Mouse (Mus musculus): Measurements from ENCODE around the gene Zfp111. TPM values are rescaled to one million over a fixed set of nuclear protein-coding genes. Genes with fewer than 3 reads are reported as not detected.

Gene Zfp111
- polyA plus RNA-seq (2014; fragmentation: Nextera tagmentation; extraction: Ambion mirVana): 7.7 and 8.1 TPM in 2 replicates

GRCm38 (mm10) chr7:24211343-24211742 lies at the start of gene Zfp111:
TSS of gene Zfp111 (minus strand) at chr7:24211443.
- WGBS: 80% methylated on average over 5 of the region's 5 CpGs
- DNase-seq (ENCODE audit: low spot score): no peak
- H3K36me3 ChIP-seq (ENCODE audit: control insufficient read depth, insufficient read depth, low read length): no peaks in the 10 kb centered on the region

GRCm38 (mm10) chr7:24260000-24260312 lies 48.7 kb upstream of the Zfp111 start:
- Histone ChIP-seq H3K4me1 (ENCODE audit: control insufficient read depth, insufficient read depth, low read length) (0 out of 2 replicates have a peak, but pooled peaks cover 3% of the 10 kb centered on the region), H3K9ac (ENCODE audit: low read length) (no peak overlapping the region), H3K4me2 (ENCODE audit: low read length) (no peak overlapping the region), H3K27ac (ENCODE audit: low read depth, low read length) (no peak overlapping the region), H3K9me3 (replicated peaks; ENCODE audit: control insufficient read depth, low read length) (no peaks in the 10 kb centered on the region), H3K36me3 (ENCODE audit: control insufficient read depth, insufficient read depth, low read length) (peaks cover 22% of the 10 kb centered on the region), H3K27me3 (replicated peaks; ENCODE audit: control insufficient read depth, insufficient read depth, low read length) (no peaks in the 10 kb centered on the region), H3K4me3 (ENCODE audit: low read depth, low read length) (no peak overlapping the region)
- ATAC-seq (no peak), DNase-seq (ENCODE audit: low spot score) (no peak)
- WGBS: 90% methylated on average over 4 of the region's 4 CpGs

More at GRCm38 (mm10) chr7:24211343-24211742, at the start of gene Zfp111:
- H3K27ac ChIP-seq (ENCODE audit: low read depth, low read length): no peak within 1 kb of the TSS
- no peaks in the 10 kb centered on the region for H3K9me3 ChIP-seq (replicated peaks; ENCODE audit: control insufficient read depth, low read length)
- no peak within 1 kb of the TSS for H3K4me2 ChIP-seq (ENCODE audit: low read length)
- H3K9ac ChIP-seq (ENCODE audit: low read length): no peak within 1 kb of the TSS
- no peaks in the 10 kb centered on the region for H3K27me3 ChIP-seq (replicated peaks; ENCODE audit: control insufficient read depth, insufficient read depth, low read length)
- peaks cover 4% of the 10 kb centered on the region for H3K4me1 ChIP-seq (ENCODE audit: control insufficient read depth, insufficient read depth, low read length)
- no peak for ATAC-seq
- no peak within 1 kb of the TSS for H3K4me3 ChIP-seq (ENCODE audit: low read depth, low read length)

- Histone ChIP-seq H3K36me3 (ENCODE audit: control insufficient read depth, insufficient read depth, low read length) (peaks cover 22% of the 10 kb centered on the region), H3K27me3 (replicated peaks; ENCODE audit: control insufficient read depth, insufficient read depth, low read length) (no peaks in the 10 kb centered on the region), H3K9ac (ENCODE audit: low read length) (no peak overlapping the region), H3K9me3 (replicated peaks; ENCODE audit: control insufficient read depth, low read length) (no peaks in the 10 kb centered on the region), H3K4me1 (ENCODE audit: control insufficient read depth, insufficient read depth, low read length) (0 out of 2 replicates have a peak, but pooled peaks cover 4% of the 10 kb centered on the region), H3K27ac (ENCODE audit: low read depth, low read length) (no peak overlapping the region), H3K4me2 (ENCODE audit: low read length) (no peak overlapping the region), H3K4me3 (ENCODE audit: low read depth, low read length) (no peak overlapping the region)
- 89% methylated on average over 13 of the region's 13 CpGs for WGBS
- ATAC-seq: no peak
- DNase-seq (ENCODE audit: low spot score): no peak
These were observed 48.2 kb upstream of the Zfp111 start for GRCm38 (mm10) chr7:24259306-24259999.

GRCm38 (mm10) chr7:24254633-24255474 lies 43.6 kb upstream of the Zfp111 start, which contains the start of gene Zfp108:
TSS of gene Zfp108 (plus strand) at chr7:24254794.
- 19% methylated on average over 21 of the region's 21 CpGs for WGBS
- 0 out of 2 replicates have a peak, but pooled peaks cover 4% of the 10 kb centered on the region for H3K4me1 ChIP-seq (ENCODE audit: control insufficient read depth, insufficient read depth, low read length)
- H3K27me3 ChIP-seq (replicated peaks; ENCODE audit: control insufficient read depth, insufficient read depth, low read length): no peaks in the 10 kb centered on the region
- H3K4me2 ChIP-seq (ENCODE audit: low read length): peak within 1 kb of the TSS; percentile 59
- H3K9me3 ChIP-seq (replicated peaks; ENCODE audit: control insufficient read depth, low read length): no peaks in the 10 kb centered on the region
- no peak within 1 kb of the TSS for H3K27ac ChIP-seq (ENCODE audit: low read depth, low read length)
- peak within 1 kb of the TSS; percentile 32 for H3K4me3 ChIP-seq (ENCODE audit: low read depth, low read length)
- ATAC-seq (peak; percentile 93), DNase-seq (ENCODE audit: low spot score) (peak; percentile 97)
- H3K36me3 ChIP-seq (ENCODE audit: control insufficient read depth, insufficient read depth, low read length): no peaks in the 10 kb centered on the region
- peak within 1 kb of the TSS; percentile 66 for H3K9ac ChIP-seq (ENCODE audit: low read length)

- H3K27ac ChIP-seq (ENCODE audit: low read depth, low read length): no peak overlapping the region
- peak overlapping the region; percentile 59 for H3K4me2 ChIP-seq (ENCODE audit: low read length)
- H3K9me3 ChIP-seq (replicated peaks; ENCODE audit: control insufficient read depth, low read length): no peaks in the 10 kb centered on the region
- H3K9ac ChIP-seq (ENCODE audit: low read length): no peak overlapping the region; the same call in 1 of the 2 replicates
- DNase-seq (ENCODE audit: low spot score): no peak
- H3K4me3 ChIP-seq (ENCODE audit: low read depth, low read length): peak overlapping the region; percentile 32
- no peaks in the 10 kb centered on the region for H3K27me3 ChIP-seq (replicated peaks; ENCODE audit: control insufficient read depth, insufficient read depth, low read length)
- WGBS: 59% methylated on average over 9 of the region's 9 CpGs
- 0 out of 2 replicates have a peak, but pooled peaks cover 4% of the 10 kb centered on the region for H3K4me1 ChIP-seq (ENCODE audit: control insufficient read depth, insufficient read depth, low read length)
- H3K36me3 ChIP-seq (ENCODE audit: control insufficient read depth, insufficient read depth, low read length): no peaks in the 10 kb centered on the region
- ATAC-seq: peak; percentile 49
These were observed 42.8 kb upstream of the Zfp111 start for GRCm38 (mm10) chr7:24253779-24254615.

- peaks cover 4% of the 10 kb centered on the region; the same call in 1 of the 2 replicates for H3K4me1 ChIP-seq (ENCODE audit: control insufficient read depth, insufficient read depth, low read length)
- H3K4me3 ChIP-seq (ENCODE audit: low read depth, low read length): peak within 1 kb of the TSS; percentile 69
- DNase-seq (ENCODE audit: low spot score) (peak; percentile 86), ATAC-seq (peak; percentile 97)
- peak within 1 kb of the TSS; percentile 55 for H3K4me2 ChIP-seq (ENCODE audit: low read length)
- no peaks in the 10 kb centered on the region for H3K9me3 ChIP-seq (replicated peaks; ENCODE audit: control insufficient read depth, low read length)
- no peak within 1 kb of the TSS for H3K27ac ChIP-seq (ENCODE audit: low read depth, low read length)
- H3K36me3 ChIP-seq (ENCODE audit: control insufficient read depth, insufficient read depth, low read length): peaks cover 7% of the 10 kb centered on the region; the same call in 1 of the 2 replicates
- no peaks in the 10 kb centered on the region for H3K27me3 ChIP-seq (replicated peaks; ENCODE audit: control insufficient read depth, insufficient read depth, low read length)
- 5% methylated on average over 28 of the region's 28 CpGs for WGBS
- H3K9ac ChIP-seq (ENCODE audit: low read length): peak within 1 kb of the TSS; percentile 77
These were observed 26.0 kb upstream of the Zfp111 start, which contains the start of gene Zfp109 for GRCm38 (mm10) chr7:24237040-24237791. TSS of gene Zfp109 (minus strand) at chr7:24237560.

- H3K27me3 ChIP-seq (replicated peaks; ENCODE audit: control insufficient read depth, insufficient read depth, low read length): no peaks in the 10 kb centered on the region
- whole genome bisulfite sequencing: 73% methylated on average over 2 of the region's 2 CpGs
These were observed 947 bp downstream of the Zfp111 start for GRCm38 (mm10) chr7:24210296-24210695.

More at GRCm38 (mm10) chr7:24210296-24210695, 947 bp downstream of the Zfp111 start:
- Histone ChIP-seq H3K27ac (ENCODE audit: low read depth, low read length) (no peak overlapping the region), H3K9ac (ENCODE audit: low read length) (no peak overlapping the region), H3K4me1 (ENCODE audit: control insufficient read depth, insufficient read depth, low read length) (peaks cover 4% of the 10 kb centered on the region), H3K4me3 (ENCODE audit: low read depth, low read length) (no peak overlapping the region), H3K9me3 (replicated peaks; ENCODE audit: control insufficient read depth, low read length) (no peaks in the 10 kb centered on the region), H3K36me3 (ENCODE audit: control insufficient read depth, insufficient read depth, low read length) (peaks cover 3% of the 10 kb centered on the region; the same call in 1 of the 2 replicates), H3K4me2 (ENCODE audit: low read length) (no peak overlapping the region)
- DNase-seq (ENCODE audit: low spot score) (no peak), ATAC-seq (no peak)

Measured in forebrain, embryonic 14.5 days (tissue).